Comparison of ENCODE assay signal across 11 mouse cellular contexts in the genomic region with DNA sequence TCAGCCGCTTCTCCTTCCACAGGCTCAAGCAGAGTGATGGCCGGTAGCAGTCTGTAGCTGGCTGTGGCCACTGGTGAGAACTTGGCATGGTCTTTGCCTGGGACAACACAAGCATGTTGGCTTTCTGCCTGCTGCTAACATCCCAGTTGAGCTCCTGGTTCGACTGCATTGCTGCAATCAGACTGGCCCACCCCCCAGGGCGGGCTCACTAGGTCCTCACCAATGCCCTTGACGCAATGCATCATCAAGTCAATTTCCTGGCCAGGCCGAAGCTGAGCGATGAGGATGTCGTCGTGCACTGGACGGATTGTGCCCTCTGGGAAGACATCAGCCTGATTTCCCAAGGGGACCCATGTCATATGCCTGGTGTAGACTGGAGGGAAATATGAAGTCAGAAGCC. TPM values are rescaled to one million over a fixed set of nuclear protein-coding genes. Genes with fewer than 3 reads are reported as not detected.
A peak's percentile ranks its signal among the peaks of the same experiment; 100 is the strongest.
DNase-seq lines count a peak whose midpoint lies in the region.
"Had no signal": no experiment of that assay in that cellular context is flagged by ENCODE, and none has a peak within 500 bp of the region (broad histone marks: within the 10 kb centered on the region; RNA-seq: fewer than 3 reads in every experiment).

No protein-coding gene starts in this region.

- intact Hi-C loops in gastrocnemius, postnatal 36 days (cut with DNase I), result no loop called here

- DNase-seq in cerebellum, adult 9-10 months, result peak; percentile 32
- DNase-seq in cerebellum, adult 18-20 months, result no peak
- peak; percentile 8 for DNase-seq in layer of hippocampus, adult 9-11 months
- DNase-seq in layer of hippocampus, postnatal 14 days (ENCODE audit: low spot score in 2 of 2), result no peak
- DNase-seq in adrenal gland, postnatal 36 days, result peak; percentile 89 to 90
- DNase-seq in lung, postnatal 36 days, result peak; percentile 83
- DNase-seq in thymus, postnatal 36 days, result no peak
- DNase-seq in gastrocnemius, postnatal 36 days, result no peak
- DNase-seq: cerebellum, adult 8-10 months; kidney, postnatal 36 days; thymus, postnatal 14 days had no signal

RNA-seq across cellular contexts. Expression of a gene that starts 3.3 kb away (rescaled TPM):
- total RNA-seq in layer of hippocampus, postnatal 14 days (2021), result 10 to 100 TPM; 35.0 to 35.9 TPM
- 100 to 1,000 TPM in 1 of 2 experiments, 10 to 100 TPM in 1; 97.8 to 119 TPM for total RNA-seq in adrenal gland, postnatal 36 days (2021)
- 10 to 100 TPM; 11.8 to 13.5 TPM for total RNA-seq in gastrocnemius, postnatal 36 days (2021)

RNA-seq across cellular contexts. Expression of a gene that starts 3.3 kb away (rescaled TPM):
- total RNA-seq in layer of hippocampus, postnatal 14 days (2021), result 10 to 100 TPM; 81.9 to 91.9 TPM
- total RNA-seq in adrenal gland, postnatal 36 days (2021), result 100 to 1,000 TPM; 137 to 176 TPM
- total RNA-seq in gastrocnemius, postnatal 36 days (2021), result 10 to 100 TPM; 48.7 to 58.4 TPM

RNA-seq across cellular contexts. Expression of a gene that starts 8.8 kb away (rescaled TPM):
- 10 to 100 TPM; 76.9 to 83.1 TPM for total RNA-seq in layer of hippocampus, postnatal 14 days (2021)
- 1 to 10 TPM; 5.4 to 8.9 TPM for total RNA-seq in adrenal gland, postnatal 36 days (2021)
- total RNA-seq in gastrocnemius, postnatal 36 days (2021), result under 1 TPM; 0.23 to 0.39 TPM

RNA-seq across cellular contexts. Expression of a gene that starts 38.2 kb away (rescaled TPM):
- 10 to 100 TPM; 43.4 to 49.2 TPM for total RNA-seq in layer of hippocampus, postnatal 14 days (2021)
- total RNA-seq in adrenal gland, postnatal 36 days (2021), result 10 to 100 TPM; 46.1 to 49.9 TPM
- total RNA-seq in gastrocnemius, postnatal 36 days (2021), result 10 to 100 TPM; 35.4 to 43.6 TPM

RNA-seq across cellular contexts. Expression of a gene that starts 42.0 kb away (rescaled TPM):
- total RNA-seq in layer of hippocampus, postnatal 14 days (2021), result 10 to 100 TPM; 43.8 to 44.4 TPM
- total RNA-seq in adrenal gland, postnatal 36 days (2021), result 10 to 100 TPM; 81.4 to 87.7 TPM
- total RNA-seq in gastrocnemius, postnatal 36 days (2021), result 1 to 10 TPM; 9.3 to 9.9 TPM

Comparison
In these comparisons a context has a peak if more than half of its experiments do, and no peak if none do; other contexts are left out.
1. DNase-seq: peak in cerebellum, adult 9-10 months (single experiment), layer of hippocampus, adult 9-11 months (single experiment), adrenal gland, postnatal 36 days (2 of 2) and lung, postnatal 36 days (single experiment); none in cerebellum, adult 18-20 months (0 of 2), layer of hippocampus, postnatal 14 days (0 of 2), thymus, postnatal 36 days (0 of 2) and gastrocnemius, postnatal 36 days (0 of 2).
2. RNA of a gene that starts 8.8 kb away (total RNA-seq): 76.9 to 83.1 TPM in layer of hippocampus, postnatal 14 days; 5.4 to 8.9 TPM in adrenal gland, postnatal 36 days and 0.23 to 0.39 TPM in gastrocnemius, postnatal 36 days; every median in the first group is over 4 times any median in the second.